Mouse (Mus musculus): ENCODE measurements around the gene Abcb6. TPM values are rescaled to one million over a fixed set of nuclear protein-coding genes. Genes with fewer than 3 reads are reported as not detected.

The Abcb6 gene
- total and polyA plus RNA-seq, 2 experiments from 2014 or later = 17.6 to 36.0 TPM

DNA sequence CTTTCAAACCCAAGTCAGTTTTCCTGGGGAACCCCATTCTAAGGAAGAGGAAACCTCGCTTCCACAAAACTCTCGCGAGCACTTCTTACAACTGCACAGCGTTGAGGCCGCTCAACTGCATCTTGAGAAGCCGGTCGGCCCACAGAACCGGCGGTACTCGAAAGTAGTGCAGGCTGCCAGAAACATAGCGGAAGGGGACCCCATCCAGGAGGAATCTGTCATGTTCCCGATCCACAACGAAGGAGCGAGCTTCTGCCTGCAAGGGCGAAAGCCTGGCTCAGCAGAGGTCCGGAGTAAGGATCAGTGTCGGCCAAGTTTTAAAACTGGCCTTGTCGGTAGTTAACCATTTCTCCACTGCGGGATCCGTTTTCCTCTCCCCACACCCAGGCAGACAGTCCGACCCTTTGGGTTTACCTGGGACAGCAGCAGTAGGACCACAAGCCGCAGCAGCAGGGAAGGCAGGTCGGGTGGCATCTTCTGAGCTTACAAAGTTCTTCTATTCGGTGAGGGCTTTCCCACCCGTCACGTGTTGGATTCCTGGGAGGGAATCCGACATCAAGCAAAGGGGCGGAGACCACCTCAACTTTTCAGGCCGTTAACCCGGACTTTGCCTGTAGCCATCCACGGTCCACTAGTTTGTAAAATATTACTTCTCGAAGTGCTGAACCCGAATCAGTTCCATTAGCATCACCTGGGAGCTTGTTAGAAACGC lies 28.9 kb upstream of the Abcb6 start:
- H3K9ac ChIP-seq (replicated peaks; ENCODE audit: low read depth, low read length) = peak overlapping the region; percentile 58
- H3K9me3 ChIP-seq (replicated peaks; ENCODE audit: control insufficient read depth, low read length) = no peaks in the 10 kb centered on the region
- DNase-seq (ENCODE audit: low spot score) (no peak), ATAC-seq (ENCODE audit: insufficient read depth, low read depth) (no peak)
- no peak overlapping the region for H3K27ac ChIP-seq (ENCODE audit: low read depth)
- peaks cover 18% of the 10 kb centered on the region for H3K36me3 ChIP-seq (replicated peaks; ENCODE audit: control insufficient read depth, insufficient read depth, low read length)
- 10% methylated on average over 34 of the region's 34 CpGs for WGBS
- peaks cover 23% of the 10 kb centered on the region for H3K4me1 ChIP-seq (ENCODE audit: control insufficient read depth, insufficient read depth)
- peak overlapping the region; percentile 91 for H3K4me3 ChIP-seq (ENCODE audit: low read depth, low read length)
- H3K4me2 ChIP-seq (ENCODE audit: low read depth, low read length) = peak overlapping the region; percentile 89
- TF ChIP-seq CTCF (IDR thresholded peaks at IDR 0.05; ENCODE audit: low read depth) = no peak
- H3K27me3 ChIP-seq (ENCODE audit: control insufficient read depth, insufficient read depth, low read length) = no peaks in the 10 kb centered on the region

GRCm38 (mm10) chr1:75201236-75201635 lies 21.0 kb upstream of the Abcb6 start:
- ATAC-seq (ENCODE audit: insufficient read depth, low read depth) (no peak), DNase-seq (ENCODE audit: low spot score) (no peak)
- Histone ChIP-seq H3K4me2 (ENCODE audit: low read depth, low read length) (no peak overlapping the region), H3K9ac (replicated peaks; ENCODE audit: low read depth, low read length) (no peak overlapping the region), H3K27ac (ENCODE audit: low read depth) (no peak overlapping the region), H3K4me1 (ENCODE audit: control insufficient read depth, insufficient read depth) (no peaks in the 10 kb centered on the region), H3K9me3 (replicated peaks; ENCODE audit: control insufficient read depth, low read length) (no peaks in the 10 kb centered on the region), H3K27me3 (ENCODE audit: control insufficient read depth, insufficient read depth, low read length) (no peaks in the 10 kb centered on the region), H3K36me3 (replicated peaks; ENCODE audit: control insufficient read depth, insufficient read depth, low read length) (peaks cover 39% of the 10 kb centered on the region), H3K4me3 (ENCODE audit: low read depth, low read length) (no peak overlapping the region)
- 78% methylated on average over 1 of the region's 1 CpGs for WGBS
- TF ChIP-seq CTCF (IDR thresholded peaks at IDR 0.05; ENCODE audit: low read depth) (no peak), EP300 (IDR thresholded peaks at IDR 0.05; ENCODE audit: low read depth) (no peak)

GRCm38 (mm10) chr1:75192452-75192851 lies 12.3 kb upstream of the Abcb6 start:
- peak; percentile 28 for DNase-seq (ENCODE audit: low spot score)

GRCm38 (mm10) chr1:75191622-75192402 lies 11.6 kb upstream of the Abcb6 start, which contains the start of the genes Ankzf1 and Atg9a:
Gene Ankzf1 (plus strand): TSS chr1:75192151.
Gene Atg9a (minus strand): TSS chr1:75192196.
- DNase-seq (ENCODE audit: low spot score) (peak; percentile 99), ATAC-seq (ENCODE audit: insufficient read depth, low read depth) (peak; percentile 99)
- Histone ChIP-seq H3K36me3 (replicated peaks; ENCODE audit: control insufficient read depth, insufficient read depth, low read length) (peaks cover 33% of the 10 kb centered on the region), H3K27ac (ENCODE audit: low read depth) (peak within 1 kb of the TSS; percentile 94), H3K4me3 (ENCODE audit: low read depth, low read length) (peak within 1 kb of the TSS; percentile 85), H3K4me2 (ENCODE audit: low read depth, low read length) (peak within 1 kb of the TSS; percentile 99), H3K9ac (replicated peaks; ENCODE audit: low read depth, low read length) (peak within 1 kb of the TSS; percentile 89), H3K27me3 (ENCODE audit: control insufficient read depth, insufficient read depth, low read length) (no peaks in the 10 kb centered on the region), H3K4me1 (ENCODE audit: control insufficient read depth, insufficient read depth) (peaks cover 18% of the 10 kb centered on the region), H3K9me3 (replicated peaks; ENCODE audit: control insufficient read depth, low read length) (no peaks in the 10 kb centered on the region)
- TF ChIP-seq CTCF (IDR thresholded peaks at IDR 0.05; ENCODE audit: low read depth) = no peak; the same call in 1 of the 2 replicates
- TF ChIP-seq EP300 (IDR thresholded peaks at IDR 0.05; ENCODE audit: low read depth) = 0 out of 2 replicates have a peak, but pooled peaks have one; percentile 24
- WGBS = under 1% methylated on average over 56 of the region's 56 CpGs

More at GRCm38 (mm10) chr1:75192452-75192851, 12.3 kb upstream of the Abcb6 start:
- Histone ChIP-seq H3K4me2 (ENCODE audit: low read depth, low read length) (peak overlapping the region; percentile 99), H3K9me3 (replicated peaks; ENCODE audit: control insufficient read depth, low read length) (no peaks in the 10 kb centered on the region), H3K4me3 (ENCODE audit: low read depth, low read length) (peak overlapping the region; percentile 85), H3K9ac (replicated peaks; ENCODE audit: low read depth, low read length) (peak overlapping the region; percentile 89), H3K36me3 (replicated peaks; ENCODE audit: control insufficient read depth, insufficient read depth, low read length) (peaks cover 33% of the 10 kb centered on the region), H3K4me1 (ENCODE audit: control insufficient read depth, insufficient read depth) (peaks cover 18% of the 10 kb centered on the region), H3K27me3 (ENCODE audit: control insufficient read depth, insufficient read depth, low read length) (no peaks in the 10 kb centered on the region), H3K27ac (ENCODE audit: low read depth) (peak overlapping the region; percentile 94)
- ATAC-seq (ENCODE audit: insufficient read depth, low read depth) = peak; percentile 39
- TF ChIP-seq CTCF (IDR thresholded peaks at IDR 0.05; ENCODE audit: low read depth) (no peak), EP300 (IDR thresholded peaks at IDR 0.05; ENCODE audit: low read depth) (no peak)
- WGBS = under 1% methylated on average over 19 of the region's 19 CpGs

- Histone ChIP-seq H3K4me2 (ENCODE audit: low read depth, low read length) (peak overlapping the region; percentile 86), H3K9me3 (replicated peaks; ENCODE audit: control insufficient read depth, low read length) (no peaks in the 10 kb centered on the region), H3K4me1 (ENCODE audit: control insufficient read depth, insufficient read depth) (peaks cover 18% of the 10 kb centered on the region), H3K36me3 (replicated peaks; ENCODE audit: control insufficient read depth, insufficient read depth, low read length) (peaks cover 33% of the 10 kb centered on the region), H3K4me3 (ENCODE audit: low read depth, low read length) (peak overlapping the region; percentile 85), H3K27me3 (ENCODE audit: control insufficient read depth, insufficient read depth, low read length) (no peaks in the 10 kb centered on the region), H3K27ac (ENCODE audit: low read depth) (peak overlapping the region; percentile 94), H3K9ac (replicated peaks; ENCODE audit: low read depth, low read length) (peak overlapping the region; percentile 89)
- TF ChIP-seq EP300 (IDR thresholded peaks at IDR 0.05; ENCODE audit: low read depth) (no peak), CTCF (IDR thresholded peaks at IDR 0.05; ENCODE audit: low read depth) (no peak)
- ATAC-seq (ENCODE audit: insufficient read depth, low read depth) (no peak; the same call in 1 of the 2 replicates), DNase-seq (ENCODE audit: low spot score) (no peak)
- 39% methylated on average over 5 of the region's 5 CpGs for WGBS
Measured at GRCm38 (mm10) chr1:75191258-75191621, 11.0 kb upstream of the Abcb6 start.
